8 mouse cellular contexts compared by ENCODE assay signal in genomic region chr7:98838729-98839141, GRCm38 (mm10). TPM values are rescaled to one million over a fixed set of nuclear protein-coding genes. Genes with fewer than 3 reads are reported as not detected.
A peak's percentile ranks its signal among the peaks of the same experiment; 100 is the strongest.
DNase-seq lines count a peak whose midpoint lies in the region; ATAC-seq and TF ChIP-seq lines count a peak whose summit lies in the region.

No protein-coding gene starts in this region.

- no peak for TF ChIP-seq POLR2A in olfactory bulb, adult 2 months (IDR thresholded peaks at IDR 0.05; ENCODE audit: insufficient read depth, low read depth, low read length)

- no peak overlapping the region for H3K27ac ChIP-seq in forebrain, embryonic 12.5 days
- no peak overlapping the region for H3K27ac ChIP-seq in hindbrain, postnatal 0 days
- no peak overlapping the region for H3K27ac ChIP-seq in liver, embryonic 16.5 days (ENCODE audit: low read length)
- no peak overlapping the region for H3K27ac ChIP-seq in olfactory bulb, adult 2 months (ENCODE audit: insufficient read depth, low read depth, low read length)

- peak overlapping the region; percentile 84 for H3K4me2 ChIP-seq in forebrain, embryonic 12.5 days
- H3K4me2 ChIP-seq in hindbrain, postnatal 0 days (ENCODE audit: low read depth, low read length) = peak overlapping the region; percentile 86
- peak overlapping the region; percentile 54 for H3K4me2 ChIP-seq in liver, embryonic 16.5 days (ENCODE audit: low read depth, low read length)

- under 1% methylated on average over 47 of the region's 48 CpGs for WGBS in forebrain, embryonic 12.5 days
- 1% methylated on average over 48 of the region's 48 CpGs for WGBS in hindbrain, postnatal 0 days
- WGBS in liver, embryonic 16.5 days (ENCODE audit: insufficient replicate concordance) = under 1% methylated on average over 48 of the region's 48 CpGs
- under 1% methylated on average over 48 of the region's 48 CpGs for WGBS in olfactory bulb, adult 2 months

- peak overlapping the region; percentile 49 for H3K4me3 ChIP-seq in forebrain, embryonic 12.5 days (replicated peaks)
- H3K4me3 ChIP-seq in hindbrain, postnatal 0 days (ENCODE audit: low read length) = peak overlapping the region; percentile 44
- peak overlapping the region; percentile 46 for H3K4me3 ChIP-seq in liver, embryonic 16.5 days (ENCODE audit: low read depth, low read length)
- H3K4me3 ChIP-seq in olfactory bulb, adult 2 months (ENCODE audit: insufficient read depth, low read depth, low read length) = peak overlapping the region; percentile 39

- peak; percentile 55 for ATAC-seq in forebrain, embryonic 12.5 days (ENCODE audit: low FRiP score)
- ATAC-seq in hindbrain, postnatal 0 days = peak; percentile 11; the same call in 1 of the 2 replicates
- no peak for ATAC-seq in liver, embryonic 16.5 days (ENCODE audit: low read depth)
- no peak for ATAC-seq in megakaryocyte-erythroid progenitor cell, adult 5-6 weeks (replicated peaks; ENCODE audit: low FRiP score, low TSS enrichment, poor library complexity, severe bottlenecking)

- no peak; the same call in none of the 2 replicates for TF ChIP-seq CTCF in hindbrain, postnatal 0 days (IDR thresholded peaks at IDR 0.05; ENCODE audit: low read depth)
- TF ChIP-seq CTCF in olfactory bulb, adult 2 months (IDR thresholded peaks at IDR 0.05; ENCODE audit: insufficient read depth, low read depth, low read length) = no peak; the same call in 1 of the 2 replicates

- peak; percentile 60 to 63 for DNase-seq in heart, adult 18-20 months
- no peak for DNase-seq in heart, postnatal 25 days (ENCODE audit: low spot score)
- DNase-seq in R1 (ENCODE audit: low read depth, low spot score) = peak; percentile 75
- DNase-seq in hindbrain, postnatal 0 days (ENCODE audit: low spot score) = peak; percentile 65

- H3K27me3 ChIP-seq in forebrain, embryonic 12.5 days = peaks cover 93% of the 10 kb centered on the region
- H3K27me3 ChIP-seq in hindbrain, postnatal 0 days (ENCODE audit: insufficient read depth, low read length) = peaks cover 50% of the 10 kb centered on the region
- H3K27me3 ChIP-seq in liver, embryonic 16.5 days (ENCODE audit: control insufficient read depth, insufficient read depth, low read depth, low read length) = peaks cover 81% of the 10 kb centered on the region

- intact Hi-C loops in heart, postnatal 25 days (cut with DNase I) = loop anchor here (5.0 kb wide), 1 partner anchor 184 kb away; no protein-coding TSS in a partner anchor

- H3K9ac ChIP-seq in forebrain, embryonic 12.5 days = peak overlapping the region; percentile 49
- peak overlapping the region; percentile 33 for H3K9ac ChIP-seq in hindbrain, postnatal 0 days (replicated peaks; ENCODE audit: low read length)
- H3K9ac ChIP-seq in liver, embryonic 16.5 days (ENCODE audit: low read depth, low read length) = peak overlapping the region; percentile 5; the same call in 1 of the 2 replicates

- no peaks in the 10 kb centered on the region for H3K36me3 ChIP-seq in forebrain, embryonic 12.5 days (replicated peaks)
- no peaks in the 10 kb centered on the region for H3K36me3 ChIP-seq in hindbrain, postnatal 0 days (ENCODE audit: insufficient read depth, low read length)
- H3K36me3 ChIP-seq in liver, embryonic 16.5 days (ENCODE audit: control insufficient read depth, insufficient read depth) = no peaks in the 10 kb centered on the region

- H3K9me3 ChIP-seq in forebrain, embryonic 12.5 days = no peaks in the 10 kb centered on the region
- H3K9me3 ChIP-seq in hindbrain, postnatal 0 days (ENCODE audit: low read length) = no peaks in the 10 kb centered on the region
- H3K9me3 ChIP-seq in liver, embryonic 16.5 days (replicated peaks; ENCODE audit: control insufficient read depth, low read length) = no peaks in the 10 kb centered on the region

- H3K4me1 ChIP-seq in forebrain, embryonic 12.5 days = peaks cover 58% of the 10 kb centered on the region
- H3K4me1 ChIP-seq in hindbrain, postnatal 0 days (ENCODE audit: insufficient read depth, low read length) = peaks cover 5% of the 10 kb centered on the region; the same call in 1 of the 2 replicates
- no peaks in the 10 kb centered on the region; the same call in 1 of the 2 replicates for H3K4me1 ChIP-seq in liver, embryonic 16.5 days (ENCODE audit: control insufficient read depth, low read depth, low read length)
- H3K4me1 ChIP-seq in olfactory bulb, adult 2 months (ENCODE audit: control insufficient read depth, insufficient read depth, low read length) = peaks cover 45% of the 10 kb centered on the region

RNA-seq across cellular contexts. Expression of gene Wnt11, which starts 3.8 kb away (rescaled TPM):
- total RNA-seq in heart, adult 18-20 months (2021) = 1 to 10 TPM; 5.2 to 5.8 TPM
- 1 to 10 TPM; 4.1 to 4.6 TPM for total RNA-seq in heart, postnatal 25 days (2021)
- 1.7 and 2.6 TPM in 2 replicates for polyA plus RNA-seq in forebrain, embryonic 12.5 days (2016; fragmentation: Nextera tagmentation; extraction: Ambion mirVana)
- total RNA-seq in hindbrain, postnatal 0 days (2014; rRNA removed) = 11.4 and 17.2 TPM in 2 replicates
- 2.2 and 2.8 TPM in 2 replicates for polyA plus RNA-seq in hindbrain, postnatal 0 days (2015; fragmentation: Nextera tagmentation; extraction: Ambion mirVana)
- 0.20 and 0.25 TPM in 2 replicates for polyA plus RNA-seq in liver, embryonic 16.5 days (2015; fragmentation: Nextera tagmentation; extraction: Ambion mirVana)
- not detected in 2 replicates for polyA plus RNA-seq in olfactory bulb, adult 2 months (2012; ENCODE audit: insufficient read depth, insufficient read length, low replicate concordance, missing spikeins)
- total RNA-seq in megakaryocyte-erythroid progenitor cell, adult 5-6 weeks (2014; fragmentation: Nextera tagmentation) = not detected in 2 replicates
- total RNA-seq in megakaryocyte-erythroid progenitor cell, adult 5-6 weeks (2017) = not detected in 2 replicates

Comparison
In these comparisons a context has a peak if more than half of its experiments do, and no peak if none do; other contexts are left out.
1. ATAC-seq: peak in forebrain, embryonic 12.5 days (single experiment) and hindbrain, postnatal 0 days (single experiment); none in liver, embryonic 16.5 days (single experiment) and megakaryocyte-erythroid progenitor cell, adult 5-6 weeks (single experiment).
2. RNA of gene Wnt11, which starts 3.8 kb away (total RNA-seq): 11.4 to 17.2 TPM in hindbrain, postnatal 0 days, 5.2 to 5.8 TPM in heart, adult 18-20 months and 4.1 to 4.6 TPM in heart, postnatal 25 days; not detected in megakaryocyte-erythroid progenitor cell, adult 5-6 weeks; every median in the first group is over 4 times any median in the second.
3. Peak in every context shown above with its lines, with median percentiles within 50 percentile points of each other: H3K4me2 ChIP-seq, H3K4me3 ChIP-seq and H3K9ac ChIP-seq.